Mouse (Mus musculus) lung, postnatal 0 days (tissue): Measurements from ENCODE around the gene B4galt2. TPM values are rescaled to one million over a fixed set of nuclear protein-coding genes. Genes with fewer than 3 reads are reported as not detected.
A peak's percentile ranks its signal among the peaks of the same experiment; 100 is the strongest.

ENCODE experiments used
- ATAC-seq: fragments of 200-750 bp; cut with Nextera tagmentation; 2 replicates; pipeline ENCODE4 v1.8.0; 2017; ENCODE audit warnings: moderate library complexity
- DNase-seq: peaks from one replicate; pipeline ENCODE4 v3.0.0-alpha.2; 2016; ENCODE audit warnings: low spot score
- H3K27ac ChIP-seq: fragments of 300-500 bp; sonication (generic); 2 replicates; pipeline ENCODE4 v1.5.1; 2014; ENCODE audit warnings: antibody characterized with exemption, mild to moderate bottlenecking, low read length, mixed read lengths
- H3K27me3 ChIP-seq: fragments of 300-500 bp; sonication (generic); replicated peaks from 2 replicates; pipeline ENCODE4 v1.6.1; 2014; ENCODE audit warnings: low read length, mixed read lengths; ENCODE audit not compliant: insufficient read depth
- H3K36me3 ChIP-seq: fragments of 300-500 bp; sonication (generic); 2 replicates; pipeline ENCODE4 v1.6.1; 2014; ENCODE audit warnings: low read length, mixed read lengths; ENCODE audit not compliant: insufficient read depth
- H3K4me1 ChIP-seq: fragments of 300-500 bp; sonication (generic); 2 replicates; pipeline ENCODE4 v1.6.1; 2014; ENCODE audit warnings: antibody characterized with exemption, low read depth, low read length, mixed read lengths; ENCODE audit not compliant: insufficient read depth
- H3K4me2 ChIP-seq: fragments of 300-500 bp; sonication (generic); replicated peaks from 2 replicates; pipeline ENCODE4 v1.6.1; 2014; ENCODE audit warnings: low read depth, mild to moderate bottlenecking, low read length, moderate library complexity, mixed read lengths
- H3K4me3 ChIP-seq: fragments of 300-500 bp; sonication (generic); 2 replicates; pipeline ENCODE4 v1.5.1; 2014; ENCODE audit warnings: low read depth, low read length
- H3K9ac ChIP-seq: fragments of 300-500 bp; sonication (generic); replicated peaks from 2 replicates; pipeline ENCODE4 v1.6.1; 2014; ENCODE audit warnings: low read depth, mild to moderate bottlenecking
- H3K9me3 ChIP-seq: fragments of 300-500 bp; sonication (generic); 2 replicates; pipeline ENCODE4 v1.6.1; 2016; ENCODE audit warnings: low read length, mixed read lengths
- CTCF ChIP-seq: IDR thresholded peaks from 2 replicates; pipeline ENCODE4 v1.5.1; 2016; ENCODE audit warnings: antibody characterized with exemption, mild to moderate bottlenecking
- EP300 ChIP-seq: IDR thresholded peaks from 2 replicates; pipeline ENCODE4 v1.6.1; 2016; ENCODE audit warnings: antibody characterized with exemption, mild to moderate bottlenecking, control low read depth
- WGBS: fragments of 180-500 bp; shearing (Covaris S2); extraction: QIAGEN DNeasy Blood & Tissue Kit; methylation state at CpG from one replicate; pipeline ENCODE4 v1.1.7; 2014; 5-methylcytosine and 5-hydroxymethylcytosine counted together
- polyA plus RNA-seq: library from polyadenylated mRNA; unstranded; fragments of >200 nt; fragmentation: Nextera tagmentation; extraction: Ambion mirVana; gene quantifications from 2 replicates; pipeline ENCODE4 v1.2.1, GENCODE M21; 2015

B4galt2 gene
- polyA plus RNA-seq, 1 experiment from 2014 or later: 7.2 TPM

DNA sequence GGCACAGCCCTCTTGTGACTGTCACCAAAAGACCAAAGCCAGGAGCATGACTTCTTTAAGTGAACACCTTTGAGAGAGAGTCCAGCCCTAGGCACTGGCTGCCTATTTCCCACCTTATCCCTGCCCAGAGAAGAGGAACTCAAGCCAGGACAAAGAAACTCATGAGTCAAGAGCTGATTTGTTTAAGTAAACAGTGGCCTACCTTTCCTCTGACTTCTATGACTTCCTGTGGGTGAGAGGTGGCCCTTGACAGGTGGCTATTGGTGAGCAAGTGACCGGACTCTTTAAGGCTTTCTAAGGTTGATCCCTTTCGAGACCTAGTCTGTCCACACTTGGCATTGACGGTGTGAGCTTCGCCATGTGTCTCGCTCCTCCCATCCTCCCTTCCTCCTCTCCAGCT, 42.5 kb downstream of the B4galt2 start:
- Histone ChIP-seq H3K27ac (peak overlapping the region; percentile 47; the same call in 1 of the 2 replicates), H3K9me3 (no peaks in the 10 kb centered on the region), H3K36me3 (no peaks in the 10 kb centered on the region), H3K27me3 (no peaks in the 10 kb centered on the region), H3K4me3 (no peak overlapping the region), H3K9ac (no peak overlapping the region), H3K4me1 (peaks cover 15% of the 10 kb centered on the region), H3K4me2 (no peak overlapping the region)
- TF ChIP-seq EP300 (peak; percentile 40; the same call in 1 of the 2 replicates), CTCF (no peak)
- DNase-seq: peak; percentile 86
- peak; percentile 35 for ATAC-seq
- WGBS: 74% methylated on average over 5 of the region's 5 CpGs

DNA sequence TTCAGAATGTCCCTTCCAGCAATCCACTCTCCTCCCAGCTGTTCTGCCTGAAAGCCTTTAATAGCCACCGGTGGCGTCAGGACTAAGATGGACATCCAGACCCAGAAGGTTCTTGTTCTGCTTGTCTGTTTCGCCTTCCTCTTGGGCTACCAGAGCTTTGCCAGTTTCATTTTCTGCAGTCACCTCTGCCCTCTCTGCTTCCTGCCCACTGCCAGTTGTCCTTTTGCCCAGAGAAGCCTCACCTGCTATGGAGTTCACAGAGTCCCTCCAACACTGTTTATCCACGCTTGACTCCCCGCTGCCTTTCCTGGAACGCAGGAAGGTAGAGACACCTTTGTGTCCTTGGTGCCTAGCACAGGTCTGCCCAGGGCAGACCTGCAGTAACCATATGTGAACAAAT, 43.9 kb downstream of the B4galt2 start:
- Histone ChIP-seq H3K27me3 (no peaks in the 10 kb centered on the region), H3K9me3 (no peaks in the 10 kb centered on the region), H3K4me1 (peaks cover 20% of the 10 kb centered on the region), H3K4me2 (no peak overlapping the region), H3K36me3 (no peaks in the 10 kb centered on the region), H3K27ac (no peak overlapping the region), H3K9ac (no peak overlapping the region), H3K4me3 (no peak overlapping the region)
- no peak for ATAC-seq
- WGBS: 85% methylated on average over 6 of the region's 6 CpGs
- no peak for DNase-seq
- no peak for TF ChIP-seq EP300
- TF ChIP-seq CTCF: no peak

DNA sequence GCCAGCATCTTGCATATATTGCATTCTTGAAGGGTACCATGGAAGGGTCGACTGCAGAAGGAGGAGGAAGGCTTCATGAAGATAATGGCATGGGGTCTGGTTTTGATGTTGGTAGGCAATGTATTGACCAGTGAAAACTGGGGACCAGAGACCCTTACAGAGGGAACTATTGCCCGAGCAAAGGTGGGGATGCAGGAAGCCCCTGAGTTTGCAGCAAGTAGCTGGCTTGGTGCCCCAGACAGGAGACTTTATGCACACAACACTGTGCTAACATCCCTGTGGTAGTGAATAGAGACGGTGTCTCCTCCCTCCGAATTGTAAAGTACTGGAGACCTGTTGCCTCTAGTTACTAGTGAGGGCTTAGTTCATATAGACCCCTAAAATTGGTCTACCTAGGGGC, 46.0 kb downstream of the B4galt2 start:
- DNase-seq (no peak), ATAC-seq (no peak)
- no peak overlapping the region for H3K9ac ChIP-seq
- WGBS: 54% methylated on average over 4 of the region's 4 CpGs
- no peak overlapping the region for H3K27ac ChIP-seq
- TF ChIP-seq CTCF (no peak), EP300 (no peak)
- H3K9me3 ChIP-seq: no peaks in the 10 kb centered on the region
- H3K27me3 ChIP-seq: no peaks in the 10 kb centered on the region
- peaks cover 20% of the 10 kb centered on the region for H3K4me1 ChIP-seq
- H3K4me2 ChIP-seq: peak overlapping the region; percentile 99; the same call in 1 of the 2 replicates
- no peak overlapping the region for H3K4me3 ChIP-seq
- H3K36me3 ChIP-seq: no peaks in the 10 kb centered on the region

DNA sequence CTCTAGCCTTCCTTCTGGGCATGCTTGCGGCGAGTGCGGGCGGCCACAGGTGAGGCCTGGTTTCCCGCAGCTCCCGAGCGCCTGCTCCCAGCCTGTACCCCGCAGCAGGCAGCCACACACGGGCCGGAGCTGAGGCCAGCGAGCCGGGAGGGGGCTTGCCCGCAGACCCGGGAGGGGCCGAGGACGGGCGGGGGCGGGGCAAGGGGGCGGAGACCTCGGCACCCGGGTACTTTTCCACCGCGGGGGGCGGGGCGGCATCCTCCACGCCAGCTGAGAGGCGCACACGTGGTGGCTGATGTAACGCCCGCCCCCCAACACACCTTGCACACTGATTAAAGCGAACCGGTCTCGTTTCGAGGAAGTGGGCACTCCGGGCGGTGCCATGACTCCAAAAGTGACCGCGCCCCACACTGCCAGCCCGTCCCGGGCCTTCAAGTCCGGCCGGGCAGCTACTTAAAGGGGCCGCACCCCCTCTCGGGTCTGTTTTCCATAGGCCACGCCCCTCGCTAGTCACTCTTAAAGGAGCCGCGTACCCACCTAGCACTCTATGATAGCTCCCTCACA, 47.0 kb downstream of the B4galt2 start:
- no peaks in the 10 kb centered on the region for H3K9me3 ChIP-seq
- peak overlapping the region; percentile 89 for H3K27ac ChIP-seq
- peak overlapping the region; percentile 76 for H3K9ac ChIP-seq
- no peaks in the 10 kb centered on the region for H3K36me3 ChIP-seq
- no peak for TF ChIP-seq CTCF
- TF ChIP-seq EP300: no peak; the same call in 1 of the 2 replicates
- no peaks in the 10 kb centered on the region for H3K27me3 ChIP-seq
- peak overlapping the region; percentile 99 for H3K4me2 ChIP-seq
- ATAC-seq (peak; percentile 87), DNase-seq (peak; percentile 97)
- peaks cover 20% of the 10 kb centered on the region for H3K4me1 ChIP-seq
- peak overlapping the region; percentile 79 for H3K4me3 ChIP-seq
- WGBS: 4% methylated on average over 37 of the region's 48 CpGs

DNA sequence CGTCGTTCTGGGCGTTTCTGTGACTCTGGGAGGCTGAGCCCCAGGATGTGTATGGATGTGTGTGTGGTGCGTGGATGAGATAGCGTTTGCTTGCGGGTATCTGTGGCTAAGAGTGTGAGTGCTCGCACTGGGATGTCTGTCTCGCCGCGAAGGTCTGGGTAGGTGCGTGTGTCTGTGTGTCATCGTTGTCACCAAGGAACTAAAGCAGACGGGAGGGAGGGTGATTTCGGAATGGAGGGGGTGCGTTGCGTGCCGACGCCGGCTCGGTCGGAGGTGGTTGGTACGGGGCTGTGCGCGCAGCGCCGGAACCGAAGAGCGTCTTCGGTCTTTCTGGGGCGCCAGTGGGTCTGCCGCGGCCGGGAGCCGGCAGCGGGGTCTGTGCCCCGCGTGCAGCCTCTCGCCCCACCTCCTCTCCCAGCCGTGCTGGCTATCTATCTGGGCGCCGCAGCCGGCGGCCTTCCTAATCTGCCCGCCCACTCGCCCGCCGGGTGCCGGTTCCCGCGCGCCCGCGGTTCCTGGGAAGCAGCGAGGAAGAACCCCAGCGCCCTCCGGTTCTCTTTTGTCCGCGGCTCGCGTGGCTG, 47.7 kb downstream of the B4galt2 start:
- H3K27me3 ChIP-seq: no peaks in the 10 kb centered on the region
- H3K4me2 ChIP-seq: peak overlapping the region; percentile 99
- H3K4me1 ChIP-seq: peaks cover 19% of the 10 kb centered on the region
- no peaks in the 10 kb centered on the region for H3K36me3 ChIP-seq
- DNase-seq (peak; percentile 36), ATAC-seq (peak; percentile 16)
- no peak for TF ChIP-seq CTCF
- TF ChIP-seq EP300: no peak
- H3K4me3 ChIP-seq: peak overlapping the region; percentile 79
- peak overlapping the region; percentile 76 for H3K9ac ChIP-seq
- no peaks in the 10 kb centered on the region for H3K9me3 ChIP-seq
- H3K27ac ChIP-seq: peak overlapping the region; percentile 89
- 1% methylated on average over 56 of the region's 60 CpGs for WGBS

DNA sequence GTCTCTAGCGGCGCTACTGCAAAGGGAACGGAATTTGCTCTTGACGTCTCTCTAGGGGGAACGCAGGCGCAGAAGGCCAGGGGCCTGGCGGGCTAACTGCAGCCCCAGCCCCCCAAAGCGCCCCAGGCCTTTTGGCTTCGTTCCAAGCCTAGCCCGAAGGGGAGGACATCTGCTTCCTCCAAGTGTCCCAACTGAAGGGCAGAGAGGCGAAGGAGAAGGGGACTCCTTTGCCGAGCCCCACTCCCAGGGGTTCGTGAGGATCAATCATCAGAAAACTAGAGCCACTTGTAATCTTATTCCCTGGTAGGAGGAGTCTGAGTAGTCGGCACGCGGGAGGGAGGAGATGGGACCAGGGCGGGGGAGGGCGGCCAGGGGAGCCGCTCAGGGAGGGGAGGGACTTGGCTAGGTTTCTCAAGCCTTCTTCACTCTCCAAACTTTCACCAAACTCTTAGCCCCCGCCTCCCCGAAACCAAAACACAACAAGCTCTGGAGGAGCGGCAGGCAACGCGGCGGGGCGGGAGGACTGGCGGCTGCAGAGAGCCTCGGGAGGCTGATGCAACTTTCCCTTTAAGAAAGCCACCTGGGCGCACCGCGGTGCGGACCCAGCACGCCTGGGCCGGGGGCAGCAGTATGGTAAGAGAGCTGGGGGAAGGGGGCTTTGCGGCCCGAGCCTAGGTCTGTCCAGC, 48.3 kb downstream of the B4galt2 start:
- Histone ChIP-seq H3K4me2 (peak overlapping the region; percentile 99), H3K9me3 (no peaks in the 10 kb centered on the region), H3K4me3 (peak overlapping the region; percentile 79), H3K27me3 (no peaks in the 10 kb centered on the region), H3K4me1 (peaks cover 15% of the 10 kb centered on the region), H3K27ac (peak overlapping the region; percentile 89), H3K9ac (peak overlapping the region; percentile 76), H3K36me3 (no peaks in the 10 kb centered on the region)
- WGBS: 2% methylated on average over 36 of the region's 36 CpGs
- TF ChIP-seq EP300: no peak
- TF ChIP-seq CTCF: no peak
- DNase-seq (peak; percentile 93), ATAC-seq (peak; percentile 48)
